Mouse (Mus musculus) testis, postnatal 14 days (tissue): ENCODE measurements at regions not wholly inside any gene's neighbourhood (a gene's known extent, or its start where the extent isn't known, plus 50 kb on each side); places are given as distances from the start of the nearest gene placed in this dataset.
A peak's percentile ranks its signal among the peaks of the same experiment; 100 is the strongest.

Experiments used
- DNase-seq: peaks from one replicate; pipeline ENCODE4 v3.0.0; 2021; ENCODE audit warnings: low spot score

- peak; percentile 13 for DNase-seq
Measured at GRCm38 (mm10) chr7:93424717-93425116, 345.1 kb downstream of the Fam181b start.

GRCm38 (mm10) chr7:93435034-93435433 lies 355.4 kb downstream of the Fam181b start:
- DNase-seq, result no peak

- no peak for DNase-seq
Measured at GRCm38 (mm10) chr7:93454071-93454470, 374.4 kb downstream of the Fam181b start.

GRCm38 (mm10) chr7:93463377-93463776 lies 383.7 kb downstream of the Fam181b start:
- DNase-seq, result no peak

DNA sequence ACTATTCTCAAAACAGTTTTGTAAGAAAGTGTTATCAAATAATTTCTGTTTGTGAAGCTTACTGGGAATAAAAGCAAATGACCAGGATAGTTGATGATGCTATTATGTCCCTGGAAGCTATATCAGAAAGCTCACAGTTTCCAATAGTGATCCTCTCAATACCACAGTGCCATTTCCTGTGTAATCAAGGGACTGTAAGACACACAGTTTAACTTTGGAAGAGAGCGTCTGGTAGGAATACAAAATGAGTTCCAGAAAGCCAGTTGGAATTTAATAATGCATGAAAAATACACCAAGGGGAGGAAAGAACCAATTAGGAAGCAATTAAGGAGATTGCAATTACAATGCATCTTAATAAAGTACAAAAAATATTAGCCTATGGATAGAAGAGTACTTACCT lies 393.7 kb downstream of the Fam181b start:
- DNase-seq, result no peak

GRCm38 (mm10) chr7:93510636-93511035 lies 431.0 kb downstream of the Fam181b start:
- DNase-seq, result no peak

GRCm38 (mm10) chr7:93511237-93511636 lies 431.6 kb downstream of the Fam181b start:
- DNase-seq, result no peak

DNA sequence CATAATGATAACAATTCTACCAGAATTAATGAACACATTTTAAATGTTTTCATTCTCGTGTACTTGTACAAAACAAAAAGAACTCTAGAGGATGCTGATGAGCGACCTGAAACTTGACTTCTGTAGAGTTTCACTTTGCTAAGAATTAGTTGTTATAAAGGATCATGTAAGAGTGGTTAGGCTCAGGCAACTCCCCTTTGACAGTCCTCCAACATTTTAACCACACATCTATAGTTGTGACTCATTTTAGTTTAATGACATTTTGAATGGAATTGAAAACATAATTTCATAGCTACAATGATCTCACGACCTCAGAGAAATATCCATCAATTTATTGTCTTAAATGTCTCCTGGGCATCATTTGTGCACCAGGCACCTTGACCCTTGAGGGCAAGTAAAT lies 479.5 kb downstream of the Fam181b start:
- DNase-seq, result no peak

DNA sequence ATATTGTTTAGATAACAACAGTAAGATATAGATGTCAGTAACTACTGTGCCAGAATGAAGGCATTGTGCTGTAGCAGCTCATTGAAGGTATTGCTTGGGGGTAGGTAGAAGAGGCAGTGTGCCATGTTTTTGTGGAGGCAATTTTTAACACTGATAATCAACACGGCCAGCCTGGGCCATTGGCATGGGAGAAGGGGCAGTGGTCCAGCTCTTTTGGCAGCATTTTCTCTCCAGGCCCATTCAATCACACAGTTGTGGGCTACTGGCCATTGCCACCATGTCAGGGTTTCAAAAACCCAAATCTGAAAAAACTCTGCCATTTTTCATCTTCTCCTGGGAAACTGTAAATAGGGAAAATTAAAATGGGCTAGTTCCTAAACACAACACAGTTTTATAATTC lies 497.9 kb downstream of the Fam181b start:
- DNase-seq, result no peak

GRCm38 (mm10) chr7:93587121-93587520 lies 507.5 kb downstream of the Fam181b start:
- no peak for DNase-seq

DNA sequence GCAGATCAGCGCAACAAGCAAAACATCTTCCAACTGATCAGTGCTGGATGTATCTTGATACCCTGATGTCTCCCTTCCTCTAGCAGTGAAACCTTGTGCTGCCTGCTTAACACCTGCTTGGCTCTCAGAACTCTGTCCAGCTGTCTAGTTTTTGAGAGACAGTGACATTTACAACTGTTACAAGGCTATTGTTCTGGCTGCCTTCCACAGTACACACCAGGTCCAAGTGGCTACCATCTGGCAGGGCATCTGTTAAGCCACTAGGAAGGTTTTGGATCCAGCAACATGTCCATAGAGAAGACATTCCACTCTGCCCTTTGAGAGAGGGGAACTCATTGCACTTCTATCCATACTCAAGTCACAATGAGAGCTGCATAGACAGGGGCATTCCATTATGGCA lies 508.4 kb downstream of the Fam181b start:
- no peak for DNase-seq
